Mouse (Mus musculus): ENCODE results near the gene Lrrc1. TPM values are rescaled to one million over a fixed set of nuclear protein-coding genes. Genes with fewer than 3 reads are reported as not detected.

Lrrc1 gene
- total and polyA plus RNA-seq, 2 experiments from 2014 or later: 7.4 to 19.8 TPM

DNA sequence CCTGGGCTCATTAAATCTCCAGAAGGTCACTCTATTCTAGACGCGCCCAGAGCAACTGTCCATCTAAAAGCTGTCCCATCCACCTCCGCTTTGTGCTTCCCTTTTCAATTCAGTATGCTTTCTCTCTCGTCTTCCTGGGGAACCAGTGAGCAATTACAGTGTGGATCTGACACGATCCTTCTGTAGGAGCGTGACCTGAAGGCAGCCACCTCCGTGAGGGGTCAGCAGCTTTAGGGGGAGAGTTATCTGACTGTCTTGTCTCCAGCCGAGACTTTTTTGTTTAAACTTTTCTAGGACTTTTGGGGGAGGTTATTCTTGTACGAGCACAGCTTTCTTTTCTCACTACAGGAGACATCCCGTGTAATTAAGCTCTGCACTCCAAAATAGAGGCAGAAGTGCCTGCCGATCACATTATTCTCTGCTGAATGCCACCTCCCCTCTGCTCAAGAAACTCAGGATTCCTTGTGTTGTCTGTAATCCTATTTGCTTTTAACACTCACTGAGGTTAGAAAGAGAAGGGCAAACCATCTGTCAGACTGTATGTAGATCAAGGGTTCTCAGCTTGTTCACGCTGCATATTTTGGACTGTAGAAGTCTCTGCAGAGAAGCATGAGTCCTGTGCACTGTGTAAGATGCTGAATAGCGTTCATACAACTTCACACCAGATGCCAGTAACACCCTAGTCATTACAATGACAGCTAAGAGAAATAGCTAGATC is 24.3 kb upstream of the Lrrc1 start:
- Histone ChIP-seq H3K4me2 (ENCODE audit: low read depth, low read length) (0 out of 2 replicates have a peak overlapping the region, but pooled peaks have one; percentile 19), H3K27me3 (ENCODE audit: insufficient read depth, low read length) (no peaks in the 10 kb centered on the region), H3K9ac (replicated peaks; ENCODE audit: low read length) (no peak overlapping the region), H3K4me1 (ENCODE audit: insufficient read depth, low read length) (no peaks in the 10 kb centered on the region), H3K36me3 (ENCODE audit: insufficient read depth, low read length) (no peaks in the 10 kb centered on the region), H3K9me3 (ENCODE audit: low read length) (no peaks in the 10 kb centered on the region), H3K27ac (no peak overlapping the region), H3K4me3 (ENCODE audit: low read length) (no peak overlapping the region)
- ATAC-seq (no peak), DNase-seq (ENCODE audit: low spot score) (no peak)
- 27% methylated on average over 13 of the region's 13 CpGs for WGBS
- no peak for TF ChIP-seq CTCF (IDR thresholded peaks at IDR 0.05; ENCODE audit: low read depth)

DNA sequence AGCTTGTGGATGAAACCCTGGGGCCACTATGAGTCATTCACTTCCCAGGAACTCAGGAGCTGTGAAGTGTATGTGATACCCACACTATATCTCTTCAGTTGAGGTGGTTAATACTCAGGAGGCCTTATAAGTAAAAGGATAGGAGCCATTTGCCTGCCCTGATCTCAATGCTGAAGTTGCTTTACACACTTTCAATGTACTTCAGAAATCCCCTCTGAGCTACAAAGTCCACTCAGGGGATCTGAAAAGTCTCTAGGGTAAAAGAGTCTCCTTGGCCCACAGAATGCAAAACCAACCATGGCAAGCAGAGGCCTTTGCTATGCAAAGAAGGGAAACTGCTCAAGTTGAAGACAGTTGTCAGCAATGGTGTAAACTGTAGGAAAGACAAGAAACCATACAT is 17.2 kb upstream of the Lrrc1 start:
- no peak overlapping the region for H3K4me3 ChIP-seq (ENCODE audit: low read length)
- H3K9me3 ChIP-seq (ENCODE audit: low read length): peaks cover 9% of the 10 kb centered on the region; the same call in 1 of the 2 replicates
- no peaks in the 10 kb centered on the region for H3K27me3 ChIP-seq (ENCODE audit: insufficient read depth, low read length)
- no peak for DNase-seq (ENCODE audit: low spot score)
- TF ChIP-seq CTCF (IDR thresholded peaks at IDR 0.05; ENCODE audit: low read depth): no peak
- H3K4me1 ChIP-seq (ENCODE audit: insufficient read depth, low read length): no peaks in the 10 kb centered on the region
- no peak overlapping the region for H3K4me2 ChIP-seq (ENCODE audit: low read depth, low read length)
- no peak for ATAC-seq
- no peaks in the 10 kb centered on the region for H3K36me3 ChIP-seq (ENCODE audit: insufficient read depth, low read length)
- no peak overlapping the region for H3K27ac ChIP-seq
- H3K9ac ChIP-seq (replicated peaks; ENCODE audit: low read length): no peak overlapping the region

DNA sequence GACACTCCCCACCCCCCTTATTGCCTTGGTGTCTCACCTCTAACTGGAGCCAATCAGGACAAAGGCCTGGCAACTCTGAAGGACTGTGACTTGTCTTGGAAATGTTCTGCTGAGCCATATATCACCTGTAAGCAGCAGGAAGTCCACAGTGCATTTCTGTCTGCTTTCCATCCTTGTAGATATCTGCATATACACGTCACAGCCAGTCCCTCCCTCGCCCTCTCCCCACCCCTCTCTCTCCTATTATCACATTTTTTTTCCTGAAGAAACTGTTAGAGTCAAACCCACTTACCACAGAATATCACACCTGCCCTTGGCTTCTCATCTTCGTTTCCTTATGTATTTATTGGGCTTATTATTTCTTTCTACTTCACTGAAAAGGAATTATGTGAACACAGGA is 13.3 kb upstream of the Lrrc1 start:
- H3K9ac ChIP-seq (replicated peaks; ENCODE audit: low read length): no peak overlapping the region
- H3K9me3 ChIP-seq (ENCODE audit: low read length): peaks cover 7% of the 10 kb centered on the region; the same call in 1 of the 2 replicates
- no peaks in the 10 kb centered on the region for H3K27me3 ChIP-seq (ENCODE audit: insufficient read depth, low read length)
- DNase-seq (ENCODE audit: low spot score) (no peak), ATAC-seq (no peak)
- H3K4me3 ChIP-seq (ENCODE audit: low read length): no peak overlapping the region
- no peak overlapping the region for H3K27ac ChIP-seq
- no peaks in the 10 kb centered on the region for H3K4me1 ChIP-seq (ENCODE audit: insufficient read depth, low read length)
- TF ChIP-seq CTCF (IDR thresholded peaks at IDR 0.05; ENCODE audit: low read depth): no peak
- H3K36me3 ChIP-seq (ENCODE audit: insufficient read depth, low read length): no peaks in the 10 kb centered on the region
- H3K4me2 ChIP-seq (ENCODE audit: low read depth, low read length): no peak overlapping the region
- WGBS: 78% methylated on average over 3 of the region's 3 CpGs

DNA sequence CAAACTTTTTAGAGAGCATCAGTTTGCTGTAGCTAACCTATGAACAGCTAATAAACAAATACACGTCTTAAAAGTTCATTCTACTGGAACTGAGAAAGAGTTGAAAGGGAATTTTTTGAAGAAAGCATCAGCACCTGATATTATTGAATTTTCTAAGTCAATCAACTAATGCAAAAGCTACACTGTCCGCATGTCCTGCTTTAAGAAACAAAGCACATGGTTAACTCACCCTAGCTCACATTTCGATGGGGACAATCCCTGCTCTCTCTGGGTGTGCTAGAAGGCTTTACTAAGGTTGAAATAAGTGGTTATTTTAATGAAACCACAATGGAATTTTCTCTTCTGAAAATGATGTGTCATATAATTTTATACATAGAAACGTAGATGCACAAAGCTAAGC is 12.5 kb upstream of the Lrrc1 start:
- no peaks in the 10 kb centered on the region for H3K36me3 ChIP-seq (ENCODE audit: insufficient read depth, low read length)
- no peaks in the 10 kb centered on the region for H3K4me1 ChIP-seq (ENCODE audit: insufficient read depth, low read length)
- H3K4me2 ChIP-seq (ENCODE audit: low read depth, low read length): no peak overlapping the region
- no peak overlapping the region for H3K4me3 ChIP-seq (ENCODE audit: low read length)
- no peaks in the 10 kb centered on the region for H3K27me3 ChIP-seq (ENCODE audit: insufficient read depth, low read length)
- no peak overlapping the region for H3K27ac ChIP-seq
- 0 out of 2 replicates have a peak, but pooled peaks cover 4% of the 10 kb centered on the region for H3K9me3 ChIP-seq (ENCODE audit: low read length)
- ATAC-seq: no peak
- TF ChIP-seq CTCF (IDR thresholded peaks at IDR 0.05; ENCODE audit: low read depth): no peak
- no peak for DNase-seq (ENCODE audit: low spot score)
- H3K9ac ChIP-seq (replicated peaks; ENCODE audit: low read length): no peak overlapping the region
- WGBS: 91% methylated on average over 4 of the region's 4 CpGs

DNA sequence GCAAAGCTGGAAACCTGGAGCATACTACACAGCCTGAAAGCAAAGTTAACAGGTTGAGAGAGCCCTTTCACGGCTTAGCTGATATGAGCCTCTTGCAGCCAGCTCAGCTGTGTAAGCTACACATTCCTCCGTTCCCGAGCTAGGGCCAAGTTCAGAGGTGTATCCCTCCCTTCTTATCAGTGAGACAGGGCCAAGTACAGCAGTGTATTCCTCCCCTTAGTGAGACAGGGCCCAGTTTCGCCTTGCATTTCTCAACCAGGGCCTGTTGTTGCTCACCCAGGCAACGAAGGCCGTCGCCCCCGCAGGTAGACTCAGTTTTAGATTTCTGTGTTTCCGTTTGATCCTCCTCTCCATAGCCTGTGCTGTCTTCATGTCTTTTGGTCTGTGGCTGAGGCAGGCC is 11.8 kb upstream of the Lrrc1 start:
- DNase-seq (ENCODE audit: low spot score) (no peak), ATAC-seq (no peak)
- TF ChIP-seq CTCF (IDR thresholded peaks at IDR 0.05; ENCODE audit: low read depth): no peak
- no peaks in the 10 kb centered on the region for H3K4me1 ChIP-seq (ENCODE audit: insufficient read depth, low read length)
- WGBS: 93% methylated on average over 9 of the region's 9 CpGs
- no peak overlapping the region for H3K9ac ChIP-seq (replicated peaks; ENCODE audit: low read length)
- H3K27ac ChIP-seq: no peak overlapping the region
- H3K4me2 ChIP-seq (ENCODE audit: low read depth, low read length): no peak overlapping the region
- no peaks in the 10 kb centered on the region for H3K9me3 ChIP-seq (ENCODE audit: low read length)
- no peak overlapping the region for H3K4me3 ChIP-seq (ENCODE audit: low read length)
- no peaks in the 10 kb centered on the region for H3K36me3 ChIP-seq (ENCODE audit: insufficient read depth, low read length)
- H3K27me3 ChIP-seq (ENCODE audit: insufficient read depth, low read length): no peaks in the 10 kb centered on the region

DNA sequence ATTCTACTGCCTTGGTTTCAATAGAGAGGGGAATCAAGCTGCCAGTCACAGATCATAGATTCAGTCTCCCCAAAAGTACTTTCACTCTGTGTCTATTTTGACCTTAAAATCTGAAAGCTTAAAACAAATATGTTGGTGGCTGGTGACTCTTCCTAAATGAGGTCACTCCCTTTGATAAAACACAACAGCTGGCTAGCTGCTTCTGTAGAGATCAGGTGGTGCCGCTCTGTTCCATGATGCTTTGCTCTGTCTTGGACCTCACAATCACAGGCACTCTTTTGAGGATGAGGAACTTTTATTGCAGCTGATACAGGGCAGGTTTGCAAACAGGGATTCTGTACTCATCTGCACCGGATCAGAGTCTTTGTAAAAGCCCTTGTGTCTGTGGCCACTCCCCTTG is 8.8 kb upstream of the Lrrc1 start:
- H3K36me3 ChIP-seq (ENCODE audit: insufficient read depth, low read length): no peaks in the 10 kb centered on the region
- 71% methylated on average over 2 of the region's 2 CpGs for WGBS
- DNase-seq (ENCODE audit: low spot score) (no peak), ATAC-seq (no peak)
- H3K9me3 ChIP-seq (ENCODE audit: low read length): no peaks in the 10 kb centered on the region
- H3K4me3 ChIP-seq (ENCODE audit: low read length): no peak overlapping the region
- no peak overlapping the region for H3K27ac ChIP-seq
- H3K4me1 ChIP-seq (ENCODE audit: insufficient read depth, low read length): no peaks in the 10 kb centered on the region
- TF ChIP-seq CTCF (IDR thresholded peaks at IDR 0.05; ENCODE audit: low read depth): no peak
- no peak overlapping the region for H3K4me2 ChIP-seq (ENCODE audit: low read depth, low read length)
- no peak overlapping the region for H3K9ac ChIP-seq (replicated peaks; ENCODE audit: low read length)
- H3K27me3 ChIP-seq (ENCODE audit: insufficient read depth, low read length): no peaks in the 10 kb centered on the region

DNA sequence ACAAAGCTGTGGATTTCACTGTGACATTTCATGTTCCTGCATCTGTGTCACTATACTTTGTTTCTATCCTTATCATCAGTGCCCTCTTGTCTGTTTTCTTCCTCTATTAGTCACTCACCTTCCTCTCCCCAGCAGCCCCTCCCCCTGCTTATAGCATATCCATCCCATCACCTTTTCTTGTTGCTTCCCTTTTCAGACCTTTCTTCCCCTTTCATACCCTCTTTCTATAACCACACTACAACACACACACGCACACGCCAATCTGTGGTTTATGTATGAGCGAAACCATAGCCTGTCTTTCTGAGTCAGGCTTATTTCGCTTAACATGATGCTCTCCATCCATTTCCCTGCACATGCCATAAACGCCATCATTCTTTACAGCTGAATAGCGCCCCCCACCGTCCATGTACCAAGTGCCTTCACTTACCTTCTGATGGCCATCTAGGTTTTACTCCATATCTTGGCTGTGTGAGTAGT is 6.4 kb upstream of the Lrrc1 start:
- no peaks in the 10 kb centered on the region for H3K9me3 ChIP-seq (ENCODE audit: low read length)
- H3K36me3 ChIP-seq (ENCODE audit: insufficient read depth, low read length): no peaks in the 10 kb centered on the region
- no peaks in the 10 kb centered on the region for H3K4me1 ChIP-seq (ENCODE audit: insufficient read depth, low read length)
- H3K9ac ChIP-seq (replicated peaks; ENCODE audit: low read length): no peak overlapping the region
- ATAC-seq: no peak
- 0 out of 2 replicates have a peak, but pooled peaks have one; percentile 2 for TF ChIP-seq CTCF (IDR thresholded peaks at IDR 0.05; ENCODE audit: low read depth)
- 77% methylated on average over 7 of the region's 7 CpGs for WGBS
- no peak overlapping the region for H3K4me3 ChIP-seq (ENCODE audit: low read length)
- H3K27me3 ChIP-seq (ENCODE audit: insufficient read depth, low read length): no peaks in the 10 kb centered on the region
- H3K4me2 ChIP-seq (ENCODE audit: low read depth, low read length): no peak overlapping the region
- DNase-seq (ENCODE audit: low spot score): no peak
- no peak overlapping the region for H3K27ac ChIP-seq
